Mouse (Mus musculus): Measurements from ENCODE around the gene Grid2. TPM values are rescaled to one million over a fixed set of nuclear protein-coding genes. Genes with fewer than 3 reads are reported as not detected.

The Grid2 gene
- polyA plus RNA-seq, 1 experiment, result 0.05 TPM

DNA sequence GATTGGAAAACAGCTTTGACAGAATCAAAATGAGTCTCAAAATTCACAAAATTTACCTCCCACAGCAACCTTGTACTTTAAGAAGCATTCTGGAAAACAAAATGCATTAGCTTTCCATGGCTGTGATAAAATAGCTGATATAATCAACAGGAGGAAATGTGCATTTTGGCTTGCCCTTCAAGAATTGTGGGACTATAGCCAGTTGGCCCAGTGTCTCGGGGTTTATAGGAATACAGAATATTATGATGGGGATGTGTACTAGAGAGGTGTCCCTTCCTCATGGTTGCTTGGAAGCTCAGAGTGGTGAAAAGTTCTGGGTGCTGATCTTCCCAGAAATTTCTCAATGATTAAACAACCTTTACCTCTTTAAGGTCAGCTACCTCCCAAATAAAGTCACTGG lies 995.4 kb downstream of the Grid2 start:
- WGBS, result 76% methylated on average over 1 of the region's 1 CpGs
- Histone ChIP-seq H3K27me3 (ENCODE audit: control insufficient read depth, insufficient read depth, low read length) (no peaks in the 10 kb centered on the region), H3K4me1 (ENCODE audit: control insufficient read depth, insufficient read depth, insufficient read length, low read length) (no peaks in the 10 kb centered on the region), H3K27ac (ENCODE audit: insufficient read depth, low read depth, low read length) (no peak overlapping the region), H3K36me3 (ENCODE audit: control insufficient read depth, insufficient read depth, low read length) (no peaks in the 10 kb centered on the region), H3K4me3 (ENCODE audit: low read depth, low read length) (no peak overlapping the region)
- TF ChIP-seq POLR2A (IDR thresholded peaks at IDR 0.05; ENCODE audit: low read depth, low read length) (no peak), CTCF (IDR thresholded peaks at IDR 0.05; ENCODE audit: extremely low read depth, insufficient read length, insufficient replicate concordance, low read depth, low read length) (no peak)

DNA sequence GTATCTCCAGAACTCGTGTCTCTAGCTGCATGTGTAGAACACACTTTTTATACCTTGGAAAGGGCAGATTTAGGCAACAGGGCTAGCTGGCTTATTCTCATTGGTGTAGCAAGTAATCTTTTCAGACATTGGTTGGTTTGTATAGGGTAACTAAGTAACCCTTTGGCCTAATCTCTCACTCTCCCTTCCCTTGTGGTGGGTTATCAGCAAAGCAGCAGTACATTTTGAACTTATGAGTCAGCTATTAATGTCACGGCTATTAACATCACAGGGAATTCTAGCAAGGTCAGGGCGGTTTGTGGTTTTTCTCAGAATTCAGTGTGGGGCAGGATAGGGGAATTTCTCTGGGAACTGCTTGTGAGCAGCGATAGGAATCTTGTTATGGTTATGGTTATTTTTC lies 1007.8 kb downstream of the Grid2 start:
- Histone ChIP-seq H3K4me1 (ENCODE audit: control insufficient read depth, insufficient read depth, insufficient read length, low read length) (no peaks in the 10 kb centered on the region), H3K27ac (ENCODE audit: insufficient read depth, low read depth, low read length) (no peak overlapping the region), H3K27me3 (ENCODE audit: control insufficient read depth, insufficient read depth, low read length) (no peaks in the 10 kb centered on the region), H3K36me3 (ENCODE audit: control insufficient read depth, insufficient read depth, low read length) (no peaks in the 10 kb centered on the region), H3K4me3 (ENCODE audit: low read depth, low read length) (no peak overlapping the region)
- TF ChIP-seq CTCF (IDR thresholded peaks at IDR 0.05; ENCODE audit: extremely low read depth, insufficient read length, insufficient replicate concordance, low read depth, low read length) (no peak), POLR2A (IDR thresholded peaks at IDR 0.05; ENCODE audit: low read depth, low read length) (no peak)
- 71% methylated on average over 4 of the region's 4 CpGs for WGBS

DNA sequence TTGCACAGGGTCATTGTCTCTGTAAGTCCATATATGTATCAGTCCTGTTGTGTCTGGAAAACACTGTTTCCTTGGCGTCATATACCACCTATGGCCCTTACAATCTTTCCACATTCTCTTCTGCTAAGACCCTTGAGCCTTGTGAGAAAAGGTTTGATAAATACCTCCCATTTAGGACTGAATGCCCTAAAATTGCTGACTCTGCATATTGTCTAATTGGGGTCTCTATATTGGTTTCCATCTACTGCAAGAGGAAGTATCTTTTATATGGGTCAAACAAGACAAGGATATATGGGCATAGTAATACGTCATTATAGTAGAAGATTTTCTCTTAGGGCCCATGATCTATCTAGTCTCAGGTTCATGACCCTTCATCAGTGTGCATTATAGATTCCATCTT lies 1008.5 kb downstream of the Grid2 start:
- Histone ChIP-seq H3K36me3 (ENCODE audit: control insufficient read depth, insufficient read depth, low read length) (no peaks in the 10 kb centered on the region), H3K4me3 (ENCODE audit: low read depth, low read length) (no peak overlapping the region), H3K27me3 (ENCODE audit: control insufficient read depth, insufficient read depth, low read length) (no peaks in the 10 kb centered on the region), H3K4me1 (ENCODE audit: control insufficient read depth, insufficient read depth, insufficient read length, low read length) (no peaks in the 10 kb centered on the region), H3K27ac (ENCODE audit: insufficient read depth, low read depth, low read length) (no peak overlapping the region)
- 87% methylated on average over 2 of the region's 2 CpGs for WGBS
- TF ChIP-seq POLR2A (IDR thresholded peaks at IDR 0.05; ENCODE audit: low read depth, low read length) (no peak), CTCF (IDR thresholded peaks at IDR 0.05; ENCODE audit: extremely low read depth, insufficient read length, insufficient replicate concordance, low read depth, low read length) (no peak)

GRCm38 (mm10) chr6:64274319-64275114 lies 1018.8 kb downstream of the Grid2 start:
- Histone ChIP-seq H3K27ac (ENCODE audit: insufficient read depth, low read depth, low read length) (no peak overlapping the region), H3K27me3 (ENCODE audit: control insufficient read depth, insufficient read depth, low read length) (no peaks in the 10 kb centered on the region), H3K36me3 (ENCODE audit: control insufficient read depth, insufficient read depth, low read length) (no peaks in the 10 kb centered on the region), H3K4me3 (ENCODE audit: low read depth, low read length) (no peak overlapping the region), H3K4me1 (ENCODE audit: control insufficient read depth, insufficient read depth, insufficient read length, low read length) (no peaks in the 10 kb centered on the region)
- WGBS, result 11% methylated on average over 2 of the region's 2 CpGs
- TF ChIP-seq POLR2A (IDR thresholded peaks at IDR 0.05; ENCODE audit: low read depth, low read length) (no peak), CTCF (IDR thresholded peaks at IDR 0.05; ENCODE audit: extremely low read depth, insufficient read length, insufficient replicate concordance, low read depth, low read length) (no peak)

GRCm38 (mm10) chr6:64279927-64280326 lies 1024.3 kb downstream of the Grid2 start:
- TF ChIP-seq CTCF (IDR thresholded peaks at IDR 0.05; ENCODE audit: extremely low read depth, insufficient read length, insufficient replicate concordance, low read depth, low read length) (no peak), POLR2A (IDR thresholded peaks at IDR 0.05; ENCODE audit: low read depth, low read length) (no peak)
- WGBS, result 91% methylated on average over 2 of the region's 2 CpGs
- Histone ChIP-seq H3K4me1 (ENCODE audit: control insufficient read depth, insufficient read depth, insufficient read length, low read length) (no peaks in the 10 kb centered on the region), H3K4me3 (ENCODE audit: low read depth, low read length) (no peak overlapping the region), H3K36me3 (ENCODE audit: control insufficient read depth, insufficient read depth, low read length) (no peaks in the 10 kb centered on the region), H3K27me3 (ENCODE audit: control insufficient read depth, insufficient read depth, low read length) (no peaks in the 10 kb centered on the region), H3K27ac (ENCODE audit: insufficient read depth, low read depth, low read length) (no peak overlapping the region)

DNA sequence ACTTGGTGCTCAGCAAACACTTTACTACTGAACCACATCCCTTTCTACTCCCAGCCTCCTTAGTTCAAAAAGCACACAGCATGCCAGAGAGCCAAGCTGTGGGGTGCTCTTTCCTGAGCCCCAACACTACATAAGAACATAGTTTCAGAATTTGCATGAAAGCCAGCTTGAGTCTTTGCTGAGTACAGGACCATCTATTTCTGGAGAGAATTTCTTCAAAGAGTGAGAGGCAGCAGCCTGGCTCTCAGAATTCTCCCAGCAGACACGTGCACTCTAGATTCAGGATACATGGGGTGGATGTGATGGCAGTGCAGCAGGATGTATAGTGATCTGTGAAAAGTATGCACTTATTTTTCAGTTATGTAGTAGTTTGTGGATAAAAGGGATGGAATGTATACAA lies 1038.1 kb downstream of the Grid2 start:
- H3K27ac ChIP-seq (ENCODE audit: insufficient read depth, low read depth, low read length), result no peak overlapping the region
- H3K36me3 ChIP-seq (ENCODE audit: control insufficient read depth, insufficient read depth, low read length), result no peaks in the 10 kb centered on the region
- no peaks in the 10 kb centered on the region for H3K4me1 ChIP-seq (ENCODE audit: control insufficient read depth, insufficient read depth, insufficient read length, low read length)
- WGBS, result 76% methylated on average over 1 of the region's 1 CpGs
- TF ChIP-seq CTCF (IDR thresholded peaks at IDR 0.05; ENCODE audit: extremely low read depth, insufficient read length, insufficient replicate concordance, low read depth, low read length), result no peak
- TF ChIP-seq POLR2A (IDR thresholded peaks at IDR 0.05; ENCODE audit: low read depth, low read length), result no peak
- H3K4me3 ChIP-seq (ENCODE audit: low read depth, low read length), result no peak overlapping the region
- H3K27me3 ChIP-seq (ENCODE audit: control insufficient read depth, insufficient read depth, low read length), result no peaks in the 10 kb centered on the region

DNA sequence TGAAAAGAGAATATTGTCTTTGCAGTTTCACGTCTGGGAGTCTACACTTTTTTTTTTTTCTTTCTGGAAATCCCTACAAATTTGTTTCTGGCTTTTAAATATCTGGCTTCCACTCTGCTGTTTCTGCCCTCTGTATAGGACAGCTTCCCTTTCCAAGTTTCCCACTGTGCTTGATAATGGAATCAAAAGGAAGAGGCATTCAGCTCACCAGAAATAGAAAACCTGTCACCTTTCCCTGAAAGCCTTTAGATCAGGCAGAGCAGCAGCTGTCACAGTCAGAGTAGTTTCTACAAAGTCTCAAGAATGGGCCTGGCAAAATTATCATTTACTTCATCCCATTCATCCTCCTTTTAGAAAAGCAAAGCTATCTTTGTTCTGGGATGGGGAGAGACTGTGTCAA lies 1042.0 kb downstream of the Grid2 start:
- no peak overlapping the region for H3K4me3 ChIP-seq (ENCODE audit: low read depth, low read length)
- WGBS, result 60% methylated on average over 1 of the region's 1 CpGs
- H3K36me3 ChIP-seq (ENCODE audit: control insufficient read depth, insufficient read depth, low read length), result no peaks in the 10 kb centered on the region
- H3K4me1 ChIP-seq (ENCODE audit: control insufficient read depth, insufficient read depth, insufficient read length, low read length), result no peaks in the 10 kb centered on the region
- TF ChIP-seq POLR2A (IDR thresholded peaks at IDR 0.05; ENCODE audit: low read depth, low read length) (no peak), CTCF (IDR thresholded peaks at IDR 0.05; ENCODE audit: extremely low read depth, insufficient read length, insufficient replicate concordance, low read depth, low read length) (no peak)
- H3K27me3 ChIP-seq (ENCODE audit: control insufficient read depth, insufficient read depth, low read length), result no peaks in the 10 kb centered on the region
- H3K27ac ChIP-seq (ENCODE audit: insufficient read depth, low read depth, low read length), result no peak overlapping the region
